Mouse (Mus musculus): Measurements from ENCODE around the gene Mapkapk2. TPM values are rescaled to one million over a fixed set of nuclear protein-coding genes. Genes with fewer than 3 reads are reported as not detected.
A peak's percentile ranks its signal among the peaks of the same experiment; 100 is the strongest.

The Mapkapk2 gene
- polyA plus RNA-seq, 1 experiment from 2014 or later = 49.5 TPM

DNA sequence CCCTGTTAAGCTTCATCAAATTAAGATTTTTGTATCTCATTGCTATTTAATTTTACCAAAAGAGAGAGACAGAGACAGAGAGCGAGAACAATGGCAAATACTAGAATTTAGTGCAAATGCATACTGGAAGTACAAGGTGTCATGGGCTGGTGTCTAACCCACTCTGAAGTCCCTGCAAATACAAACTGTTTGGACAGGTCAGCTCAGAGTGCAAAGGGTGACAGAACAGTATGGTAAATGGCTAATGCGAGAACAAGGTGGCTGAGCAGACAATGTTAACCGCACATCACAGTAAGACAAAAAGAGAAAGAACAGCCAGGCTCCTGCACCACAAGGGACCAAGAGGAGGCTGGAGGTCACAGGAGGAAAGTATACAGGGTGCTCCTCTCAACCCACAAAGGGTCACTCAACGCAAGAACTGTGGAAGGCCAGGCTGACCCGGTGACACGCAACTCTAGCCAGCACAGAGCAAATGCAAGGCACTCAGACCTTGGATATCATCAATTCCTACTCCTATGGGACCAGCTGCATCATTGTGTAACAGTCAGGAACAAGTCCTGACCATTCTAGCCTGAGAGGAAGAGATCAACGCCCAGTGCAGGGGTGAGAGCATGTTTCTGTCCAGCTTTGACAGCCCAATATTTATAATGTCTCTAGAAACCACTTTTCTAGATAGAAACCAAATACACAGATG, 22.4 kb downstream of the Mapkapk2 start:
- 64% methylated on average over 7 of the region's 7 CpGs for WGBS

DNA sequence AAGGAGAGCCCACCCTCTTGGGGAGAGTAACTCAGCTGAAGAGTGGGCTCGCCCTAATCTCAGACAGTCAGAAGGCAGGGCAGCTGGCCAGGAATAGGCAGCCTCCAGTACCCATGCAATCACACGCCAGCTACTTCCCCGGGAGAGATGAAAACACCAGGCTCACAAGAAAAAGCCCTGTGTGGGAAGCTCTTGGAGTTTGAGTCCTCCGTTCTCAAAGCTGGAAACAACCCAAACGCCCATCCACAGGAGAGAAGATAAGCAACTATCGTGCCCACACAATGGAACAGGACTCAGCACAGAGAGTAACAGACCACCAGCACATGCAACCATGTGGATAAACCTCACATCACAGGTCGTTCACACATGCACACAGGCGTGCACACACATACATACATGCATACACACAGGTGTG, 23.1 kb downstream of the Mapkapk2 start:
- no peaks in the 10 kb centered on the region for H3K27me3 ChIP-seq (replicated peaks)

More for the DNA sequence above, 22.4 kb downstream of the Mapkapk2 start:
- Histone ChIP-seq H3K27ac (no peak overlapping the region), H3K27me3 (replicated peaks) (no peaks in the 10 kb centered on the region), H3K4me1 (peaks cover 42% of the 10 kb centered on the region), H3K9me3 (no peaks in the 10 kb centered on the region), H3K4me2 (no peak overlapping the region), H3K36me3 (no peaks in the 10 kb centered on the region), H3K4me3 (replicated peaks) (no peak overlapping the region), H3K9ac (no peak overlapping the region)
- ATAC-seq (ENCODE audit: insufficient read depth, low FRiP score, low read depth) = no peak

DNA sequence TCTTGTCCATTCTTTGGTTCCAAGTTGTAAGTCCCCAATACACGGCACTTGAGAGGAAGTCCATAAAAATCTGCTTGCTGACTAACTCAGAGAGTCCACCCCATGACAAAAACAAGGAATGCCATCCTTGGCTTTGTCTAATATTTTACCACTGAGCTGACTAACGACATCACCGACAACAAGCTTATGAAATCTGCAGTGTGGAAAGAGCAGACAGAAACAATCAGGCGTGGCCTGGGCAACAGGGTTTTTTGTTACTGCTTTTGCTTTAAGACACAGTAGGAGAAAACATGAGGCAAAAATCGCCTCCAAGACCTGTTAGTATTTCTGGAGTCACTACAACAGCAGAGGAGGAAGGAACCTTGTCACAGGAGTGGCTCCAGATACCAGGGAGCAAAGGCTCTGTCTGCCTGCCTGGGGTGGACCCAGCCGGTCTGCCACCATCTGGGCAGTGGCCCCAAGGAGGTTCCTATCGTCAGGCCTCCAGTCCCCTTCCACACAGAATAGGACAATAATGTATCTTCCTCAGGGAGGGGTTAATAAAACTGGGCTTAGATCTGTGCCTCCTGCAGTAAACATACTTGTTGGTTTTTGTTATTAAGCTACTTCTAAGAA, 25.1 kb downstream of the Mapkapk2 start:
- 78% methylated on average over 7 of the region's 7 CpGs for WGBS

More for the DNA sequence above, 23.1 kb downstream of the Mapkapk2 start:
- H3K4me2 ChIP-seq = no peak overlapping the region
- 53% methylated on average over 8 of the region's 8 CpGs for WGBS
- peaks cover 35% of the 10 kb centered on the region for H3K4me1 ChIP-seq
- no peak overlapping the region for H3K4me3 ChIP-seq (replicated peaks)
- no peak overlapping the region for H3K27ac ChIP-seq
- no peak overlapping the region for H3K9ac ChIP-seq
- H3K36me3 ChIP-seq = no peaks in the 10 kb centered on the region
- no peak for ATAC-seq (ENCODE audit: insufficient read depth, low FRiP score, low read depth)
- H3K9me3 ChIP-seq = no peaks in the 10 kb centered on the region

DNA sequence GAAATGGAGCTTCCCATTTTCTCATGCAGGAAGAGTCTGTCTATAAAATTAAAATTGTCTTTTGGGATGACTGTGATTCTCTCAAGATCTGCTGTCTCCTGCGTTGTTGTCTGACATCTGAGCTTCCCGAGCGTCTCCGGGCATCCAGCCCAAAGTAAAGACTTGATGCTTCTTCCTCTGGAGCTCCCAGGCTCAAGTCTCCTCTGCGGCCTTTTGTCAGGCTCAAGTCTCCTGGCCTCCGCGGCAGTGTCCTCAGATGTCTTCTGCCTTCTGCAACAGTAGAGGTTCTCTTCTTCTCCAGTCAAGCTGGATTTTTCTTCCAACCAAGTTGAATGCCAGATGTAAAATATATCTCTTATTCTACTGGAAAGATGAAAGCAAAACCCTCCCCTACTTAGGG, 28.6 kb downstream of the Mapkapk2 start:
- Histone ChIP-seq H3K9ac (no peak overlapping the region), H3K27me3 (replicated peaks) (no peaks in the 10 kb centered on the region), H3K4me1 (peaks cover 7% of the 10 kb centered on the region), H3K27ac (no peak overlapping the region), H3K4me3 (replicated peaks) (no peak overlapping the region), H3K36me3 (no peaks in the 10 kb centered on the region), H3K9me3 (no peaks in the 10 kb centered on the region), H3K4me2 (no peak overlapping the region)
- ATAC-seq (ENCODE audit: insufficient read depth, low FRiP score, low read depth) = no peak
- WGBS = 78% methylated on average over 7 of the region's 7 CpGs

More for the DNA sequence above, 25.1 kb downstream of the Mapkapk2 start:
- H3K27me3 ChIP-seq (replicated peaks) = no peaks in the 10 kb centered on the region
- H3K4me2 ChIP-seq = no peak overlapping the region
- ATAC-seq (ENCODE audit: insufficient read depth, low FRiP score, low read depth) = no peak
- no peak overlapping the region for H3K9ac ChIP-seq
- H3K4me1 ChIP-seq = peaks cover 21% of the 10 kb centered on the region
- H3K4me3 ChIP-seq (replicated peaks) = no peak overlapping the region
- no peaks in the 10 kb centered on the region for H3K9me3 ChIP-seq
- H3K27ac ChIP-seq = no peak overlapping the region
- H3K36me3 ChIP-seq = no peaks in the 10 kb centered on the region

DNA sequence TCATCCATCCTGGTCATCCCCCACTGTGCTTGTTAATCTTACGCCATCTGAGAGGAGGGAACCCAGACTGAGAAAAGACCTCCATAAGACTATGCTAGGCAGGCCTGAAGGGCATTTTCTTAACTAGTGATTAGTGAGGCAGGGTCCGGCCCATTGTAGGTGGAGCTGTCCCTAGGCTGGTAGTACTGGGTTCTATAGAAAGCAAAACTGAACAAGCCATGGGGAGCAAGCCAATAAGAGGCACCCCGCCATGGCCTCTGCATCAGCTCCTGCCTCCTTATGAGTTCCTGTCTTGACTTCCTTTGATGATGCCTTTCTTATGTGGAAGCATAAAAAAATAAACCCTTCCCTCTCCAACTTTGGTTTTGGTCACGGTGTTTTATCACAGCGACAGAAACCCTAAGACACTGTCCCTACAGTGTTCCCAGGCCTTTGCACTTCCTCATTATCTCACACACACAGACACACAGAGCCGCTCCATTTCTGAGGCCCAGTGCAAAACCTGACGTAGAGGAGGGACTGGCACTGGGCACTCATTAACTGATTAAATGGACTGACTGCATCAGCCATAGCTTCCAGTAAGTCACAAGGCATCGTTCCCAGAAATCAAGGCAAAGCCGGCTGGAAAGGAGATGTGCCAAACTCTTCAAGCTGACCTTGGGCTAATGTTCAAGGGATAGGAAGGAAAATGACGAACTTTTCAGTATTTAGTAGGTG, 29.5 kb downstream of the Mapkapk2 start:
- peak; percentile 82; the same call in 1 of the 2 replicates for ATAC-seq (ENCODE audit: insufficient read depth, low FRiP score, low read depth)
- H3K4me3 ChIP-seq (replicated peaks) = no peak overlapping the region
- H3K27ac ChIP-seq = no peak overlapping the region
- no peaks in the 10 kb centered on the region; the same call in 1 of the 2 replicates for H3K4me1 ChIP-seq
- WGBS = 79% methylated on average over 10 of the region's 10 CpGs
- H3K9me3 ChIP-seq = no peaks in the 10 kb centered on the region
- no peaks in the 10 kb centered on the region for H3K36me3 ChIP-seq
- no peak overlapping the region for H3K9ac ChIP-seq
- no peak overlapping the region for H3K4me2 ChIP-seq
- H3K27me3 ChIP-seq (replicated peaks) = no peaks in the 10 kb centered on the region

DNA sequence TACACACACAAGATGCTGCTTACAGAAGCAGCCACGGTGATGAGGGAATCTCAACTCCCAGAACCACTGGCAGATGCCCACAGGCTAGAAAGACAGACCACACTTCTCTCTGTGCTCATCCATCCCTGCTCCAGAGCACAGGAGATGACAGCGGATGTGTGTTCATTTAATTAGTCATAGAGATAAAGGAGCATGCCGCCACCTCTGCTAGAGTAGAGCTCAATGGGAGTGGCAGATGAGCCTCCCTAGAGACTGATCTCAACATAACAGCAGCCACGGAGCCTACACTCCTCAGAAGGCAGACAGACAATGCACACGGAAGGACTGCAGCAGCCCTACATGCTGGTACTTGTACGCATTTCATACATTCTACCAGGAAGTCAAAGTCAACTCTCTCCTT, 33.4 kb downstream of the Mapkapk2 start:
- Histone ChIP-seq H3K27me3 (replicated peaks) (no peaks in the 10 kb centered on the region), H3K9ac (no peak overlapping the region), H3K36me3 (no peaks in the 10 kb centered on the region), H3K4me1 (peaks cover 24% of the 10 kb centered on the region), H3K27ac (no peak overlapping the region), H3K4me3 (replicated peaks) (no peak overlapping the region), H3K4me2 (no peak overlapping the region), H3K9me3 (no peaks in the 10 kb centered on the region)
- ATAC-seq (ENCODE audit: insufficient read depth, low FRiP score, low read depth) = 0 out of 2 replicates have a peak, but pooled peaks have one; percentile 37
- 54% methylated on average over 6 of the region's 6 CpGs for WGBS

DNA sequence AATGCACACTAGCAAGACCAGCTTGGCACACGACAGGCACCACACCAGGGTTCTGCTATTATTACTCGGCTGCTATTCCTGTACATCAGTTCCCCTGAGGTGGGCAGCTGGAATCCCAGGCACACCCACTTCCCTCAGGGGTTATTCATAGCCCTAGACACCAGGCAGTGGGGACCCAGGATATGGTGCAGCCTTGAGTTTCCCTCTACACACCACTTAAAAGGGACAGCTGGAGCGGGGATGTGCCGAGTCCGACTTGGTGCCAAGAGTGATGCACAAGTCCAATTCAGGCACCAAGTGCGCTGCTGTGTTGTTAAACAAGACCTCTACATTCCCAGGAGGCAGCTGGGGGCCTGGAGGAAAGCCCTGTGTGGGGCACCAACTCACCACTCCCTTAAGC, 34.8 kb downstream of the Mapkapk2 start:
- Histone ChIP-seq H3K36me3 (0 out of 2 replicates have a peak, but pooled peaks cover 1% of the 10 kb centered on the region), H3K4me2 (no peak overlapping the region), H3K4me1 (peaks cover 26% of the 10 kb centered on the region), H3K9ac (no peak overlapping the region), H3K4me3 (replicated peaks) (no peak overlapping the region), H3K27me3 (replicated peaks) (no peaks in the 10 kb centered on the region), H3K9me3 (no peaks in the 10 kb centered on the region), H3K27ac (no peak overlapping the region)
- 62% methylated on average over 6 of the region's 6 CpGs for WGBS
- ATAC-seq (ENCODE audit: insufficient read depth, low FRiP score, low read depth) = no peak

DNA sequence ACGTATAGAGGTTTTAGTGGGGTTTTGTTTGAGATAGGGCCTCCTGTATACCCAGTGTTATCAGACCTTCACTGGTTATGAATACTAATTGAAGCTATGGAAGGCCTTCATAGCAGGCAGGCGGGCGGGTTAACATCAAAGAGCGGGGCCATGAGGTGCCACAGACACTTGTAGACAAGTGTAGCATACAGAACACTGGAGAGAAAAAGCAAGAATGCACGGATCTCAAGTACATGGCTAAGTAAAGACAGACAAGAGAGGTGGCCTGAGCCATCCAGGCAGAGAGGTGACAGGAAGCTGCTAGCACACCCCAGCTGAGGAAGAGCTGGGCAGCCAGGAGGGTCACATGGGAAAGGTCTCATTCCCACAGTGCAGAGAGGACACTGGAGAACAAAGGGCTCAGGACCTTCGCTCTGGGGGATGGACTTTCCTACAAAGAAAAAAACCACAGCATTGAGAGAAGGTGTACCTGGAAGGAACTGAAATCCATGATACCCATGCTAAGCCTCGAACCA, 35.8 kb downstream of the Mapkapk2 start:
- H3K27ac ChIP-seq = no peak overlapping the region
- WGBS = 76% methylated on average over 7 of the region's 7 CpGs
- peaks cover 26% of the 10 kb centered on the region for H3K4me1 ChIP-seq
- peaks cover 11% of the 10 kb centered on the region; the same call in 1 of the 2 replicates for H3K36me3 ChIP-seq
- H3K4me2 ChIP-seq = no peak overlapping the region
- H3K4me3 ChIP-seq (replicated peaks) = no peak overlapping the region
- no peaks in the 10 kb centered on the region for H3K27me3 ChIP-seq (replicated peaks)
- no peak overlapping the region for H3K9ac ChIP-seq
- H3K9me3 ChIP-seq = no peaks in the 10 kb centered on the region
- ATAC-seq (ENCODE audit: insufficient read depth, low FRiP score, low read depth) = no peak

DNA sequence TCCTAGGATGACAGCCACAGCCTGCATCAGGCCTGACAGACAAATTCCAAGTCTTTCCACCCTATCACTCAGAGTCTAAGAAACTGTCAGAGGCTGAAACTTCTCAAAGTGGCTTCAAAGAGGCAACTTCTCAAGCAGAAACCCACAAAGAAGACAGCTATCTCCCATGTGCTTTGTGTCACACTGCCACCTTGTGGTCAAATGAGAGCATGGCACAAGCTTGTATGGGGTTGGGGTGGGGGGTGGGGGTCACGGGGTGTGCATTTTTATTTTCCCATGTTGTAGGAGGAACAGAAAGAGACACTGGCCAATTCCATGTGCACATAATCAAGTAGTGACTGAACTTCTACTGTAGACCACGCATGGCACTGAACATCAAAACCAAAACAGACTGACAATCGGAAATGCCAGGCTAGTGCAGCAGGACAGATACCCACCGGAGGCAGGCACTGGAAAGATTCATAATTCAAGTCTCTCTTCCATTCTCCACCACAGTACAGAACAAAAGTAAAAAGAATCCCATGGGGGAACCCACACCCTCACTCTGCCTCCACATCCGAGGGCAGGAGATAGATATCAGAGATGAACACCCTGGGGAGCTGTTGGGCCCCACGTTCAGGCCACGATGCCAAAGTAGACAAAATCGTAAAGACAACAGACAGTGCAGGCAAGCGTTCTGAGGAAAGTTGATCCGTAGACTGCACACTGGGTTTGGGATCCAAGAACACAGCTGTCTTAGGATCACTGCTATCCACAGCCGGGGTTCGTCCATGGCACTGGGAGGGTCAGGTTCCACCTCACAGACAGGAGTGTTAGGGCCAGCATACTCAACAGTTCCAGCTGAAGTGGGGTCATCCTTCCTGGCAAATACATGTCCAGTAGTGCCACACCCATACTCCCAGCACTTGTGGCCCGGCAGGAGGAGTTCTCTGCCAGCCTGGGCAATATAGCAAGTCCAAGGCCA, 37.1 kb downstream of the Mapkapk2 start:
- peaks cover 22% of the 10 kb centered on the region; the same call in 1 of the 2 replicates for H3K36me3 ChIP-seq
- 51% methylated on average over 13 of the region's 13 CpGs for WGBS
- no peak for ATAC-seq (ENCODE audit: insufficient read depth, low FRiP score, low read depth)
- H3K9me3 ChIP-seq = no peaks in the 10 kb centered on the region
- H3K27me3 ChIP-seq (replicated peaks) = no peaks in the 10 kb centered on the region
- H3K27ac ChIP-seq = peak overlapping the region; percentile 4; the same call in 1 of the 2 replicates
- peaks cover 26% of the 10 kb centered on the region for H3K4me1 ChIP-seq
- H3K4me3 ChIP-seq (replicated peaks) = no peak overlapping the region
- no peak overlapping the region for H3K4me2 ChIP-seq
- H3K9ac ChIP-seq = no peak overlapping the region

DNA sequence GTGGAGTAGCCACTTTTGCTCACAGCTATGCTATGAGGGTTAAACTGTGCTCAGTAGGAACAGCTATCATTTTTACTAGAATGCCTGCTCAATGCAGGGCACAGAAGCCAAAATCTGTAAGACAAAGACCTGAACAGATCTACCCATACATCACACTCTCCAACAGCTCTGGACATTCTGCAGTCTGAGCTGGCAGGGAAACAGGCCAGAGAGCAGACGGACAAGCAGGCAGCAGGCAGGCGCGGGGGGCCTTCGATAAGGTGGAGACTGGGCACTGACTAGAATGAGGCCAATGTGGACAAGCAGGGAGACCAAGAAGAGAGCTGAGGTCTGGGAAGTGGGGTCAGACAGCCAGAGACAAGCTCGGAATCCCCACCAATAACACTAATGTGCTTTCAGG, 37.8 kb downstream of the Mapkapk2 start:
- Histone ChIP-seq H3K4me1 (peaks cover 26% of the 10 kb centered on the region), H3K9ac (no peak overlapping the region), H3K27ac (no peak overlapping the region), H3K4me2 (no peak overlapping the region), H3K9me3 (no peaks in the 10 kb centered on the region), H3K27me3 (replicated peaks) (no peaks in the 10 kb centered on the region), H3K4me3 (replicated peaks) (no peak overlapping the region), H3K36me3 (peaks cover 30% of the 10 kb centered on the region)
- ATAC-seq (ENCODE audit: insufficient read depth, low FRiP score, low read depth) = no peak
- 77% methylated on average over 5 of the region's 5 CpGs for WGBS

DNA sequence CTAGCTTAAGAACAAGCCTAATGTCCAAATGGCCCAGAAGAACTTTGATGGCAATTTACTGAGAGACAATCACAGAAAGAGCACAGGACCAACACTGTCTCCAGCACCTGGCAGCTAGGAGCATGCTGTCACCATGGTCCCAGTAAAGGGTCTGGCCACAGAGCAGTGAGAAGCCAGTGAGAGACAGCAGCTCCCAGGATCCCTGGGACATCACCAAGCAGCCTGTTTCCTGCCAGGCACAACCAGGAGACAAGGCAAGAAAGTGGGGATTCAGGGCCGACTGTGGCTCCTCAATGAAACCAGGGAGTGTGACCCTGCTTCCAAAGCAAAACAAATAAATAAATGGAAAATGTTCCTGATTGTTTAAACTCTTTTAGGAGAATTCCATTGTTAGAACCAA, 38.2 kb downstream of the Mapkapk2 start:
- 47% methylated on average over 1 of the region's 1 CpGs for WGBS
- Histone ChIP-seq H3K9ac (no peak overlapping the region), H3K9me3 (no peaks in the 10 kb centered on the region), H3K27me3 (replicated peaks) (no peaks in the 10 kb centered on the region), H3K4me1 (peaks cover 26% of the 10 kb centered on the region), H3K27ac (no peak overlapping the region), H3K4me2 (no peak overlapping the region), H3K36me3 (peaks cover 34% of the 10 kb centered on the region), H3K4me3 (replicated peaks) (no peak overlapping the region)
- ATAC-seq (ENCODE audit: insufficient read depth, low FRiP score, low read depth) = no peak

Data from stomach, embryonic 15.5 days (tissue).